Mouse (Mus musculus): ENCODE measurements around the gene Igsf1.

- no peak for TF ChIP-seq CTCF (conservative IDR thresholded peaks at IDR 0.05 in 1 of 2, IDR thresholded peaks at IDR 0.05 in 1 of 2; ENCODE audit: low read depth in 2 of 2, low read length in 2 of 2)
- TF ChIP-seq POLR2A (IDR thresholded peaks at IDR 0.05; ENCODE audit: low read depth, low read length), result no peak
- no peak for TF ChIP-seq JUN (IDR thresholded peaks at IDR 0.05; ENCODE audit: insufficient read depth, low read depth, low read length)
- no peak for TF ChIP-seq ZC3H11A (IDR thresholded peaks at IDR 0.05; ENCODE audit: low read depth, low read length)
- TF ChIP-seq RAD21 (IDR thresholded peaks at IDR 0.05; ENCODE audit: low read depth, low read length), result no peak
- TF ChIP-seq ZKSCAN1 (IDR thresholded peaks at IDR 0.05; ENCODE audit: borderline replicate concordance, low read depth, low read length), result no peak
Observed at GRCm38 (mm10) chrX:49734959-49735358, 62.6 kb downstream of the Igsf1 start, which contains the start of gene Olfr1321.
